Mouse (Mus musculus): ENCODE data around the gene Txndc5. TPM values are rescaled to one million over a fixed set of nuclear protein-coding genes. Genes with fewer than 3 reads are reported as not detected.

The Txndc5 gene
- total RNA-seq, 4 experiments from 2014 or later, result 44.8 to 52.1 (median 50.0) TPM

DNA sequence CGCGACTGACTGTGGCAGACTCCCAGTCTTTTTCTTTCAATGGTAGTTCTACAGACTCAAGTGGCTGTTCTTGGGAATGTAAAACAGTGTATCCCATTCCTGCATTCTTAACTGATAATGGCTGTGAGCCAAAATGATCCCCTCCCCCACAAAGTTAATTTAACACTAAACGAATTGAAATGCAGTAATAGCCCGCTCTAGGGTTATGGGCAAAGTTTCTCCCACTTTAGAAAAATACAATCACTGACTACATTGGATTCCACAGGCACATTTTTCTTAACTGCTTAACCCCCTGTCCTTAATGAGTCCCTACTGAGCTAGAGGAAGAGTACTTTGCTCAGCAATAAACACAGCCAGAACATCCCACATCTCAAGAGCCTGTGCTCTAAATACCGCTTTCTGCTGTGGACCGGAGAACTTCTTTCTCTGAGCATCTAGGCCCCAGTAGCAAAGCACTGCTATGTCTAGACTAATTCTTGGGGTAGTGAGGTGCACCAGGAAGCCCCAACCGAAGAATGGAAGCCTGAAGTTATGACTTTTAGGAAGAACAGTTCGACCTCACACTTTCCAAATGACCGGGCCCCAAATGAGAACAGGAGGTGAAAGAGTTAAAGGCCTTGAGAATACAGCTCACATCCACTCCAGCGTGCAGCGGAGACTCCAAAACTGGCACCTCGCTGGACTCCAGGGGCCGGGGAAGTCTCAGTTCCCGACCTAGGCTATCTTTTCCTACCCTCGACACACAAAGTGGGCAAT is 1.4 kb downstream of the Txndc5 start:
- no peak for DNase-seq (ENCODE audit: low spot score in 2 of 2)

DNA sequence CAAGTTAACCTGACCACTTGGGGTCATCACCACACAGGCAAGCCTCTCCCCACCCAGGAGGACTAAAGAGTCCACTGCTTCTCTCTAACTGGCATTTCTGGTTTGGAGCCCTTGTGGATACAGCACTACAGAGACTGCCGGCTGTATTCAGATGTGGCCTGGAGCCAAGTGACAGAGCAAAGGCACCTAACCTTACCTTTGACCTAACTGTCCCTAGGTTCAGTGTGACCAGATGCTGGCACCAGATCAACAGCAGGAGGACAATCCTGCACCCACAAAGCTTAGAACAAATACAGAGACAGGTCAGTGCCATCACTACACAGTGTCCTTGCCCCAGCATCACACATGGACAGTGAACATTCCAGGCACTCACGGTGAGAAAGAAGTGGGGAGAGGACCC is 2.5 kb downstream of the Txndc5 start:
- DNase-seq (ENCODE audit: low spot score in 2 of 2), result no peak

DNA sequence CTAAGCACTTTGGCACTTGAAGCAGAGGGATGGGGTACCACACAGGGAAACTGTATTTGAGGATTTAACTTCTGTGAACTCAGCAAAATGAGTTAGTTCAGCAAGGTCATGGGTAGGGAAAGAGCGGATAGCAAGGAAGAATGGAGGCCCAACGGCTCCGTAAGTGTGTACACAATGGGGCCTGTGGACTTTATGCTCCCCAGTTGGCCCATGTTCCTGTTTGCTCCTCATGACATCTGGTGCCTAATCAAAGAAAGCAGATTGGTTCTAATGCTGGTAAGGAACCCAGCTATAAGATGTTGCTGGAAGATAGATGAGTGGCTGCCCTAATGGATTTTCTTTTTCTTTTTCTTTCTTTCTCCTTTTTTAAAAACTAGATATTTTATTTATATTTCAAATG is 3.4 kb downstream of the Txndc5 start:
- no peak for DNase-seq (ENCODE audit: low spot score in 2 of 2)

DNA sequence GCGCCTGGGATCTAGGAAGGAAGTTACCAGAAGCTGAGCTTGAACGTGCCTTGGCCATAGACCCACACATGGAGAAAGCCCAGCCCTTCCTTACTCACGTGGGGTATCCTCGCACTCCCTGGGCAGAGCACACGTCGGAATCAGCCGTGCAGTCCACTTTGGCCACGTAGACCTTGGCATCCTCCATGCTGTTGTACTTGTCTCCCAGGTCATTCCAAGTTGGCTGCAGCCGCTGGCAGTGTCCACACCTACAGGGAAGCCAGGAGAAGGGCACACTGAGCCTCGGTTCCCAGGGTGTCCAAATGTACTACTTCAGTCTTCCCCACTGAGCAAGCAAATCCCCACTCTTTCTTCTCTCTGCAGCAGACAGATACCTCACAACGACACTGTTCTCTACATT is 5.4 kb downstream of the Txndc5 start:
- DNase-seq (ENCODE audit: low spot score in 2 of 2), result no peak

DNA sequence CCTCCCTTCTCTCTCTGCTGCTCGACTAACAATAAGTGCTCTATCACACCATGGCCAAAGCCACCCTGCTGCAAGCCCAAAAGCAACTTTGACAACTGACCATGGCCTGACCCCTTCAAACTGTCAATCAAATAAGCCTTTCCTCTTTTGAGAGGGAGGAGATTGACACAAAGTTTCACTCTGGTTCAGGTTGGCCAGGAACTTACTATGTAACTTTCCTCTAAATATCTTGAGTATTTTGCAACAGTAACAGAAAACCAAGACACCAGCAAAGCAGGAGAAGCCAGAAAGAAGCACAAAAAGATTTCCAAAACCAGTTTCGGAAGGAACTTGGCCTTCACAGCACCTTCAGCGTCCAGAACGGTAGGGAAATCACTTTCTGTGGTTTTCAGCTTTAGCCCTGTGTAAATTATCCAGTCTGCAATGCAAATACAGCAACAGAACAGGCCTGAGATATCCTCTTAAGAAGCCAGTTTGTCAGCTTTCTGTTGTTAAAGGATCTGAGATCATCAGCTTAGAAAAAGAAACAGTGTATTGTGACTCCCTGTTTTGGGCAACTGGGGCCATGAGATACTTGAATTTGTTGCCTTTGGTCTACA is 6.5 kb downstream of the Txndc5 start:
- no peak for DNase-seq (ENCODE audit: low spot score in 2 of 2)

DNA sequence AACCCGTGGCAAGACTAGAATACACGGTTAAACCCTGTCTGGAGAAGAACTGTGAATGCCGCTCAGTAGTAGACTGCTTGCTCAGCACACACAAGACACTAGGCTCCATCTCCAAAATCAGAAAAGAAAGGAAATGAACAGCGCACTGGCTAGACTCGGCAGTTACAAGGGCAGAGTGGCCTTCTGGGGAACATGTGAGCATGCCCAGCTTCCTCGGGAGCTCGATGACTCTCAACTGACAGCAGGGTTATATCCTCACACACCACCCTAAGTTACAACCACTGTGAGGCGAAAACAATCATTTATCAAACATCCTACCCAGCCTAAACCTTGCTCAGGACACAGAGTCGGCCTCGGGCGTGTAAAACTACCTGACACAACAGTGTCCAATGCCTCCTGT is 8.3 kb downstream of the Txndc5 start:
- DNase-seq (ENCODE audit: low spot score in 2 of 2), result no peak

DNA sequence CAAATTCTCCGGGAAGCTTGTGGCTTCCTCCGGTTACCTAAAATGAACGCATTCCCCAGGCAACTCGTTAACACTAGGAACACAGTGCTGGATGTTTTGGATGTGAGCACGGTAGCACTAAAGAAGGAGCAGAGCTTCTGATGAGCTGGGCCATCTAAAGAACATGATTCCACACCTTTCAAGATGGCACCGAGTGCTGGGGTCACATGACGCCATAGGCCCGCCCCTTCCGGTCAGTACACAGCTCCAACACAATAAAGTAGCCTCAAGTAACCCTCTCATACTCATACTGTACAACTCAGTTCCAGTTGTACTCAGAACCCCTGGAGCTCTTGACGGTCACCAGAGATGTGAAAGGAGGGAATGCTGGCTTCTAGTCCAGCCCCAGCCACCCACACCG is 12.0 kb downstream of the Txndc5 start:
- DNase-seq (ENCODE audit: low spot score in 2 of 2), result no peak

DNA sequence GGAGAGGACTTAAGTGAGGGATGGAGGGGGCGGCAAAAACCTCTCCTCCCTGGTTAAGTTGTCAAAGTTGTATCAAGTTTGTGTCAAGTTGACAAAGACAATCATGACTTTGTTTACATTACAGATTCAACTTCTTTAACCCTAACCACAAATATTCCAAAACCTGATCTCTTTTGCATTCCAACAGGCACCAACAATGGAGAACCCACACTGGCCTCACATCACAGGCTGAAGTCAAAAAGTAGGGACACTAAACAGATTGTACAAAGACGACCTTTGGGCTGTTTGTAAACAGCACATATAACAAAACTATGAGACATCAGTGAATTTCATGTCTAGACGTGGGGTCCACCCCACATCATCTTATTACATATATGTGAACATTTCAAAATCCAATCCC is 12.8 kb downstream of the Txndc5 start:
- no peak for DNase-seq (ENCODE audit: low spot score in 2 of 2)

DNA sequence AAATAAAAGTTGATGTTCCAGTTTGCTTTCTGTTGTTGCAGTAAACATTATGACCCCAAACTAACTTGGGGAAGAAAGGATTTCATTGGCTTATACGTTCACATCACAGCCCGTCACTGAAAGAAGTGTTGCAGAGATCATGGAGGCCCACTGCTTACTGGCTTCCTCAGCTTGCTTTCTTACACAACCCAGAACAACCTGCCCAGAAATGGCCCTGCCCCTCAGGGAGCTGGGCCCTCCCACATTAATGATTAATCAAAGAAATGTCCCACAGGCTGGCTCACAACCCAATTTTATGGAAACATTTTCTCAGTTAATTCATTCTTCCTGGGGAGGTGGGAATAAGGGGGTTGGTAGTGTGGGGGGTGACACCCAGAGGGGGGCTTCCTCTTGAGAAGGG is 13.2 kb downstream of the Txndc5 start:
- no peak for DNase-seq (ENCODE audit: low spot score in 2 of 2)

DNA sequence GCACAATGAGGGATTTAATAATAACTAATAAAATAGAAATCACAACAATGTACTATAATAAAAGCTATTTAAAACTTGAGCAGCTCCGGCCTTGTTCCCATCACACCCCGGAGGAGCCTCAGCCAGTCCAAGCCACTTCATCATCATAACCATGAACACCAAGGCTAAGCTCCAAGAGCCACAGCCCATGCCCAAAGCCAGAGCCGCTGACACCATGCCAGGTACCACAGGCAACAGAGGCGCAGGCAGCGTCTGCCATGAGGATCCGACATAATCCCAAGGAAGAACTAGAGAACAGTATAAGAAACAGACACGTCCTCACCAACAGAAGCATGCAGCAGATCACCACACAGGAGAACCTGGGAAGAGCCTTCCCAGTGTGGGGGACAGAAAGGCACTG is 14.7 kb downstream of the Txndc5 start:
- no peak for DNase-seq (ENCODE audit: low spot score in 2 of 2)

DNA sequence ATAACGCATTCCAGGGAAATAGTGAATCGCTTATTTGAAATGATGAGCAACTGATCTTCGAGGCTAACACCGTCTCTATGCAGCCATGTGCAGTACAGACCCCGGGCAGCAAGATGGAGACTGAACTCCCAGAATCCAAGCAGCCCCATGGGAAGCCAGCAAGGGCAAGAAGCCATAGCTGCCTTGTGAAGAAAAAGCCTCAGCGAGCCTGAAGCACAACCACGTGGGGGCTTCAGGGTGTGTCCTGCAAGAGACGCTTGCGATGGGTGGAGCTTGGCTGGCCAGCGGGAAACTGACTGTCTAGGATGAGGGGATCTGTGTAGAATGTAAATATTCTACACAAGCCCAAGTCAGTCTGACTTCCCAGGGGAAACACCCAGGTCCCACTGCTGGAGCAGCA is 16.6 kb downstream of the Txndc5 start:
- DNase-seq (ENCODE audit: low spot score in 2 of 2), result no peak

DNA sequence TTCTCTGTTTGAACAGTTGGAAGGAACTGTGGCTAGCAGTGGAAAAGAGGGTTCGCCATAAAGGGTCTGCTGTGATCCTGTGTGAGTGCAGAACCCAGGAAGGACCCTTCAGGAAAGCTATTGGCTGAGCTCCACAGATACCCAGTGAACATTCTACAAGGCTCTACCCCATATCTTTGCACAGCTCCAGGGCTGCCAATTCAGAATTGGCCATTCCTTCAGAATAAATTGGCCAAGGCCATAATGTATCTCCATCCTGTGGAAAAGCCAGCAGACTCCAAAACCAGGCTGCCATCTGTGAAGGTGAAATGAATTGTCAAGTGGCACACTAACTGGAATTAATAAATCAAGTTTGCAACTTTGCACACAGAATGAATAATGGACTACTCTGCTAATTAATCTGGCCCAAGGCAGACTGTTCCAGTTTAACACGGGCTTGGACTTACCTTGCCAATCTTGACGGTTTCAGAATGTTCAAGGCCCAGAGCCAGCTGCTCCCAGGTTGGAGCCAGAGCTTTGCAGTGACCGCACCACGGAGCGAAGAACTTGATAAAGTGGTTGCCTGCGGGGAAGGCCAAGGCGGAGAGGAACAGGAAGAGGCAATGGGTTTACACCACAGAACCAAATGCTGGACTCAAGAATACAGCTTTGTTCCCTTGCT is 18.8 kb downstream of the Txndc5 start:
- DNase-seq (ENCODE audit: low spot score in 2 of 2), result no peak

DNA sequence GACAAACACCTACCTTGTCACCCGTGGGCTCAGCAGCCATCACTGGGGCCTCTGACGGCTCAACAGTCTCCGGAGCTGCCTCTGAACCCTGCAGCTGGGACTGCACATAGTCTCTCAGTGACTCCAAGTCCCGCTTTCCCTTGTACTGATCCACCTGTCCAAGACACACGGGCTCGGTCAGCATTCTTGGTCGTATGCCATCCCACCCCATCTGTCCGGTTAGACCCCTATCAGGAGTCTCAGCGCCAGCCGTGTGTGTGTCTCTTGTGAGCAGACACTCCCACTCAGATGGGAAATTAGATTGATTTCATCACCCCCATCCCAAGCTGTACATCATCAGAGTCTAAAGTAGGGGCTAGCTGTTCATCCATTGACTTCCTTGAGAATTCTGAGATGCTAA is 21.7 kb downstream of the Txndc5 start:
- no peak for DNase-seq (ENCODE audit: low spot score in 2 of 2)

DNA sequence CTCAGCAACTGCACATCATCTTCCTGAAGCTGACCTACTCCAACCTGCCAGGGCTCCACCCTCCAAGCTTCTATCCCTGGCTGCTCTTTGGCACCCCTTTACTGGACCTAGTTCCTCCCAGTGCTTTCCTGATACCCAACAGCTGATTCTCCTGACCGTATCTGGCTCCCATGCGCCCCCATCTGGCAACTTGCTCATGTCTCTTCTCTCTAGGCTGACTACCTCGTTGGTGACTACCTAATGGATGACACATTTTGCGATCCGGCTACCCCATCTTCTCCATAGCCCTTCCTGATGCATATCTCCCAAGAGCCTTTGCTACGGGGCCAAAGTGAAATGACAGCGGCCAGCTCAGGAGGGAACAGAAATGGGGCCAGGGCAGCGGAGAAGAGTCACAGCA is 22.3 kb downstream of the Txndc5 start:
- DNase-seq (ENCODE audit: low spot score in 2 of 2), result peak in 1 of 2 experiments; percentile 25

DNA sequence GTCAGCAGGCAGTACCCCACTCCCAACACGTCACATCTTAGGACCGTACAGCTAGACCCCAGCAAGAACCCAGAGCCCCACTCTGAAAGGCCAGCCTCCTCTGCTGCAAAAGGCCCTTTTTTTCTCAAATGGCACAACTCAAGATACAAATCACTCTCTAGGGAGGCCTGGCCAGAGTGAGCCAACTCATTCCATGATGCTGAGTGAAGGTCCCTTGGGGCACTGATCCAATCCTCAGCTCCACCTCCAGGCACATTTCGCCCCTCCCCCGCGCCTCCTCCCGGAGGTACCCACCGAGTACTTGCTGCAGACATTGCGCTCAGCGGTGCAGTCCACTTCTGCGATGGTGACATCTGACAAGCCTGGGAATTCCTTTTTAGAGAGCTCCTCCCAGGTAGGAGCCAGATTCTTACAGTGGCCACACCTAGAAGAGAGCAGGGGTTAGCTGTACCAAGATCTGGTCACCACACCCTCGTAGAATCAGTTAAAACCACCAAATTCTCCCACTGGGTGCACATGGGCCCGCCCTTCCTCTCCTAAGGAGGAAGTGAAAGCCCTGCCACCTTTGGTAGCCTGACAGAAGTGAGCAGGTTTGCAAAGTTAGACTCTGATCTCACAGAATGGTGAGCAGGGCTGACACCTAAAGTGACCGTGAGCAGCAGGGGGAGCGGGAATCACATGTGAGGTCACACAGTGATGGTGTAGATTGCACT is 25.3 kb downstream of the Txndc5 start:
- no peak for DNase-seq (ENCODE audit: low spot score in 2 of 2)

DNA sequence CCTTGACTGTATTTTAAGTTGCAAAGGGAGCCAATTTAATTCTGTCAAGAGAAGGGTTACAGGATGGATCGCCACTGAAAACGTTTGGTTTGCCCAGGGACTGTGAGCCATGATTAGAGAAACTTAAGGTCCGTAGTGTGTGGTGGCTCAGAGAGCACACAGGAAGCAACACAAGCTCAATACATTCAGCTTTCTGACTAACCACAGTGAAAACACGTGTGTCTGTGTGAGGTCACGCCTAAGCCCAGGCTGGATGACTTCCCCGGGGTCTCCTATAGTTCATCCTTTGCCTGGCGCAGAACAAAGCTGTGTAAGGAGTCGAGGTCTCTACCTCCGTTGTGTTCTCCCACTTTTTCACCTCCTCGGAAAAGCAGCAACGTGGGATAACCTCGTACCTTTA is 27.3 kb downstream of the Txndc5 start:
- DNase-seq (ENCODE audit: low spot score in 2 of 2), result no peak

DNA sequence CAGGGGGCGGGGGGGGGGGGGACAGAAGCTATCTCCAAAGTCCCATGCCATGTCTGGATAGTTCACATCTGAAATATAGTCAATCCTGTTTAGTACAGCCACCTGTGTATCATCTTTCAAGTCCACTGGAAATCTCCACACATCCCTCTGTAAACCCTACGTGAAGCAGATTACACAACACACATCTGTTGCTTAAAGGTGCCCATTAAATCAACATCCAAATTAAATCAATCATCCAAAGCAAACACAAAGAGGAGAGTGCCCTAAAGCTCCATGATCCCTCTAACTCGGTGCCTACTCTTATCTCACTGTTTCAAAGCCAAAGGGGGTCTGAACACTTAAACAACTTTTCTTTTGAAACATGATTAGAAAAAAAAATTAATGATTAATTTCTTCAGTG is 31.9 kb downstream of the Txndc5 start:
- DNase-seq (ENCODE audit: low spot score in 2 of 2), result no peak

DNA sequence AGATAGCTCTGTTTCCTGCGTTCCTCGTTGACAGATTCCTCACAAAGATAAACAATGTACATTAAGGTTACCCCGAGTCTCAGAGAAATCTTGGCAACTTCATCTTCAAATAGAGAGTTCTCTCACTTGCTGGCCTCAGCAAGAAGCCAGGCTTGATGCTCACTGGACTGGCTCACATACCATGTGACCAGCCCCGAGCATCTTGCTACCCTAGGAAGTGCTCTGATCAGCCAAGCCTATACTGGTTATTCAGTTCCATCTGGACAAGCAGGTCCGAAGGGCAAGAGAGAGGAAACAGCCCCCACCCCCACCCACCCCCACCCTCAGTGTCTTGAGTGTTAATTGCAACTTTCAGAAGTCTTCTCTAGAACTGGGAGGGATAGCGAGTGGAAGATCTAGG is 41.9 kb downstream of the Txndc5 start:
- DNase-seq (ENCODE audit: low spot score in 2 of 2), result no peak

DNA sequence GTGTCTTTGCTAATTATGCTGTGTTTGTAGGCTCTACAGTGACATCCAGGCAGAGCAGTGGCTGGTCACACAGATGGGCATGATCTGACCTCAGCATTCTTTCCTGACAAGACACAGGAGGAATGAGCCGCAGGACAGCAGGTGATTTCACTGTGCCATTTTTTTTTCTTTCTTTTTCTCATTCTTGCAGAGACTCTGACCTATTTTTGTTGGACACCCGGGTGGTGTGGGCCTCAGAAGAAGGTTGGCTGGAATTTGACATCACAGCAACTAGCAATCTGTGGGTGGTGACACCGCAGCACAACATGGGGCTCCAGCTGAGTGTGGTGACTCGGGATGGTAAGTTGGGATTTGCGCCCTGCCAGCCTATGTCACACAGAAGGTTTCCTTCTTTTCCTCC is 43.9 kb downstream of the Txndc5 start:
- DNase-seq (ENCODE audit: low spot score in 2 of 2), result no peak

DNA sequence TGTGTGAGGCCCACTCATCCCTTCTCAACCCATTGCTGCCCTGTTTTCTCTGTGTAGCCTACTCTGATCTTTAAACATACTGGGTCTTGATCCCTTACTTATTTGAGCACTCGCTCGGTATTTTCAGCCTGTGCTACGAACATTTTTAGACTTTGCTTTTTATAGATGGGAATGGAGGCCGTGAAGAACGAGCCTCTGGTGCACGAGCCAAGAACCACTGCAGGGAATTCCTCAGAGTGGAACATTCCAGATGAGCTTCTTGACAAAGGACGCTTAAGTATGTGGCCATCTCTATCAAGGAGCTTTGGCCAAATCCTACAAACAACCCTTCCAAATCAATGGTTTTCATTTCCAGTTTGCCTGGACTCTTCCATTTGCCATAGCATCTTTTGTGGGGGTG is 47.6 kb downstream of the Txndc5 start:
- DNase-seq (ENCODE audit: low spot score in 2 of 2), result no peak

DNA sequence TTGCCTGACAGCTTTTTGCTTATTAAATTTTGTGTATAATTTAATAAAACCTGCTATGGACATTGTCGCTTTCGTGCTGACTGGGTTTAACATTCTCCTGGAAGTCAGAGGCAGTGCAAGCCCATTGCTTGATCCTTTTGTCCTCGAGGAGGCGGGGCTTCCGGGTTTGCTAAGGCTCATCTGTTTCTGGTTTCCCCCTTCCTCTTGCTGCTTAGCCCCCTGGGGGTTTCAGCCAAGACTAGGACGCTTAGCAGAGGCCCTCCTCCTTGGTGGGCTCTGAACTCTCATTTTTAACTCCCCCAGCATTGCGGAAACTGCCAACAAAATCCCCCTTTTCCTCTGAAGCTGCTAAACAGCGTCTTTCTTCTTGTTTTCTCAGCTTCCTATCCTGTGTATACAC is 51.7 kb downstream of the Txndc5 start:
- no peak for DNase-seq (ENCODE audit: low spot score in 2 of 2)

DNA sequence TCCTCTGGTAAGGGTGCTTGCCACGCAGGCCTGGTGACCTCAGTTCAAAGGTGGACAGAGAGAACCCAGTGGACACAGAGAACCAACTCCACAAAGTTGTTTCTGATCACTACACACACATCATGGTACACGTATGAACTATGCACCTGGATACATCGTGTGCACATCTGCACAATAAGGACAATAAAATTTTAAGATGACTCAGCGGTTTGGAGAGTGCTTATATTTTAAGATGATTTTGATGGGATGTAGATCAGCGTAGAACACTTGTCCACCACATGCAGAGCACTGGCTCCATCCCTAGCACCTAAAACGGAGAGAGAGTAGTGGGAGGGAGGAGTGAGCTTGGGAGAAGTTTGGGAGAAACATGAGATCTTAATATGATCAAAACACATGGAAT is 55.1 kb downstream of the Txndc5 start:
- no peak for DNase-seq (ENCODE audit: low spot score in 2 of 2)

All from layer of hippocampus, adult 8-10 months (tissue).